Mouse (Mus musculus): Measurements from ENCODE around the gene Nipal1. TPM values are rescaled to one million over a fixed set of nuclear protein-coding genes. Genes with fewer than 3 reads are reported as not detected.

The Nipal1 gene
- total and polyA plus RNA-seq, 3 experiments, result not detected

GRCm38 (mm10) chr5:72720587-72720986, 73.0 kb downstream of the Nipal1 start:
- no peak overlapping the region for H3K9ac ChIP-seq (ENCODE audit: insufficient read depth, low read depth)
- H3K4me2 ChIP-seq (ENCODE audit: insufficient read depth, low read depth, poor library complexity, severe bottlenecking), result no peak overlapping the region
- no peak for DNase-seq (ENCODE audit: extremely low read depth)
- peaks cover 6 to 26% of the 10 kb centered on the region in 2 experiments; a peak in 2 of 4 replicates for H3K4me1 ChIP-seq (ENCODE audit: control insufficient read depth in 1 of 2, insufficient read depth in 2 of 2)
- H3K4me3 ChIP-seq (replicated peaks in 1 of 3; ENCODE audit: low read depth in 2 of 3, low read length in 2 of 3, poor library complexity in 1 of 3), result no peak overlapping the region
- H3K27me3 ChIP-seq (replicated peaks), result no peaks in the 10 kb centered on the region
- no peaks in the 10 kb centered on the region for H3K79me2 ChIP-seq (replicated peaks; ENCODE audit: control insufficient read depth, extremely low read depth, insufficient read depth, poor library complexity, severe bottlenecking)
- dilution Hi-C loops (cut with MboI; ENCODE audit: extremely low pct_ligation_motif_present, extremely low pct_unique_long_range_greater_than_20kb, low sequenced_read_pairs) (no loop called here), in situ Hi-C loops (cut with MboI; ENCODE audit: low pct_ligation_motif_present, low pct_unique_long_range_greater_than_20kb, low sequenced_read_pairs) (loop anchor here (25.0 kb wide), 1 partner anchor 383 kb away; no protein-coding TSS in a partner anchor)
- TF ChIP-seq CTCF (conservative IDR thresholded peaks at IDR 0.05 in 1 of 2, IDR thresholded peaks at IDR 0.05 in 1 of 2; ENCODE audit: low read depth in 2 of 2, low read length in 2 of 2) (peak in 1 of 2 experiments; percentile 61; a peak in 3 of 4 replicates), SMC3 (IDR thresholded peaks at IDR 0.05; ENCODE audit: low read depth, low read length) (peak; percentile 44; the same call in 1 of the 2 replicates), SIN3A (IDR thresholded peaks at IDR 0.05; ENCODE audit: low read length) (no peak), ZNF384 (IDR thresholded peaks at IDR 0.05; ENCODE audit: low read depth, low read length) (no peak), KAT2A (IDR thresholded peaks at IDR 0.05; ENCODE audit: insufficient replicate concordance, low read length) (no peak), JUND (conservative IDR thresholded peaks at IDR 0.05; ENCODE audit: low read depth, low read length) (no peak), UBTF (IDR thresholded peaks at IDR 0.05; ENCODE audit: low read depth, low read length) (no peak), HCFC1 (IDR thresholded peaks at IDR 0.05; ENCODE audit: low read depth, low read length) (no peak), CHD2 (IDR thresholded peaks at IDR 0.05; ENCODE audit: low read length) (no peak), ZMIZ1 (IDR thresholded peaks at IDR 0.05; ENCODE audit: low read depth, low read length) (no peak), RAD21 (IDR thresholded peaks at IDR 0.05; ENCODE audit: low read depth, low read length) (peak; percentile 35), MAX (IDR thresholded peaks at IDR 0.05; ENCODE audit: low read length) (no peak), ZKSCAN1 (IDR thresholded peaks at IDR 0.05; ENCODE audit: borderline replicate concordance, low read depth, low read length) (no peak)
- no peaks in the 10 kb centered on the region for H3K36me3 ChIP-seq (replicated peaks in 1 of 2; ENCODE audit: control insufficient read depth in 1 of 2, insufficient read depth in 1 of 2, low read length in 1 of 2)
- no peak overlapping the region for H3K27ac ChIP-seq (ENCODE audit: insufficient read depth, low read depth)
- H3K9me3 ChIP-seq (replicated peaks; ENCODE audit: low read length), result no peaks in the 10 kb centered on the region

Other genes with a start within 250 kb of the Nipal1 start
- not detected in 2 replicates for gene Corin, start 143.3 kb upstream of the Nipal1 start, total RNA-seq (2012; rRNA removed)
- gene Corin, start 143.3 kb upstream of the Nipal1 start, total RNA-seq (2014; rRNA removed), result not detected in 2 replicates
- not detected in 2 replicates for gene Corin, start 143.3 kb upstream of the Nipal1 start, polyA plus RNA-seq (2012; ENCODE audit: insufficient read length, low read depth)
- 13.0 and 17.1 TPM in 2 replicates for gene Nfxl1, start 88.1 kb upstream of the Nipal1 start, total RNA-seq (2012; rRNA removed)
- gene Nfxl1, start 88.1 kb upstream of the Nipal1 start, total RNA-seq (2014; rRNA removed), result 8.3 and 8.9 TPM in 2 replicates
- 13.5 and 14.7 TPM in 2 replicates for gene Nfxl1, start 88.1 kb upstream of the Nipal1 start, polyA plus RNA-seq (2012; ENCODE audit: insufficient read length, low read depth)
- gene Zar1, start 66.5 kb upstream of the Nipal1 start, total RNA-seq (2012; rRNA removed), result not detected in 2 replicates
- not detected in 2 replicates for gene Zar1, start 66.5 kb upstream of the Nipal1 start, total RNA-seq (2014; rRNA removed)
- gene Zar1, start 66.5 kb upstream of the Nipal1 start, polyA plus RNA-seq (2012; ENCODE audit: insufficient read length, low read depth), result not detected in 2 replicates
- not detected in 2 replicates for gene Gm5868, start 60.2 kb upstream of the Nipal1 start, total RNA-seq (2012; rRNA removed)
- not detected in 2 replicates for gene Gm5868, start 60.2 kb upstream of the Nipal1 start, total RNA-seq (2014; rRNA removed)
- not detected in 2 replicates for gene Gm5868, start 60.2 kb upstream of the Nipal1 start, polyA plus RNA-seq (2012; ENCODE audit: insufficient read length, low read depth)
- not detected in 2 replicates for gene Cnga1, start 3.5 kb upstream of the Nipal1 start, total RNA-seq (2012; rRNA removed)
- gene Cnga1, start 3.5 kb upstream of the Nipal1 start, total RNA-seq (2014; rRNA removed), result not detected in 2 replicates
- not detected in 2 replicates for gene Cnga1, start 3.5 kb upstream of the Nipal1 start, polyA plus RNA-seq (2012; ENCODE audit: insufficient read length, low read depth)
- not detected in 2 replicates for gene Txk, start 105.0 kb downstream of the Nipal1 start, total RNA-seq (2012; rRNA removed)
- gene Txk, start 105.0 kb downstream of the Nipal1 start, total RNA-seq (2014; rRNA removed), result 0.08 TPM in 1 of 2 replicates, not detected in the other
- 0.11 TPM in 2 replicates for gene Txk, start 105.0 kb downstream of the Nipal1 start, polyA plus RNA-seq (2012; ENCODE audit: insufficient read length, low read depth)
- 7.9 and 11.4 TPM in 2 replicates for gene Tec, start 220.7 kb downstream of the Nipal1 start, total RNA-seq (2012; rRNA removed)
- gene Tec, start 220.7 kb downstream of the Nipal1 start, total RNA-seq (2014; rRNA removed), result 20.1 and 21.5 TPM in 2 replicates
- 25.6 and 25.9 TPM in 2 replicates for gene Tec, start 220.7 kb downstream of the Nipal1 start, polyA plus RNA-seq (2012; ENCODE audit: insufficient read length, low read depth)

Data from CH12.LX (cell line).